8 mouse cellular contexts compared by ENCODE assay signal in genomic region chr1:170588879-170589218, GRCm38 (mm10). TPM values are rescaled to one million over a fixed set of nuclear protein-coding genes. Genes with fewer than 3 reads are reported as not detected.
DNase-seq lines count a peak whose midpoint lies in the region; ATAC-seq and TF ChIP-seq lines count a peak whose summit lies in the region.

No protein-coding gene starts in this region.

- H3K9ac ChIP-seq in forebrain, embryonic 11.5 days (ENCODE audit: low read length): peak overlapping the region; percentile 90
- peak overlapping the region; percentile 87 for H3K9ac ChIP-seq in neural tube, embryonic 12.5 days

- H3ac ChIP-seq in C2C12 (ENCODE audit: control insufficient read depth, insufficient read length, low read depth): peak overlapping the region; percentile 72

- 2% methylated on average over 8 of the region's 8 CpGs for WGBS in forebrain, embryonic 11.5 days
- 6% methylated on average over 8 of the region's 8 CpGs for WGBS in neural tube, embryonic 12.5 days

- peaks cover 36% of the 10 kb centered on the region for H3K27me3 ChIP-seq in C2C12 (ENCODE audit: control insufficient read depth, insufficient read depth, insufficient read length)
- H3K27me3 ChIP-seq in forebrain, embryonic 11.5 days (ENCODE audit: control insufficient read depth, insufficient read depth, low read length): no peaks in the 10 kb centered on the region
- no peaks in the 10 kb centered on the region for H3K27me3 ChIP-seq in neural tube, embryonic 12.5 days (replicated peaks)

- no peak overlapping the region for H3K4me3 ChIP-seq in C2C12 (ENCODE audit: insufficient read depth, poor library complexity, severe bottlenecking)
- H3K4me3 ChIP-seq in forebrain, embryonic 11.5 days (ENCODE audit: low read depth, low read length): peak overlapping the region; percentile 82
- H3K4me3 ChIP-seq in neural tube, embryonic 12.5 days: peak overlapping the region; percentile 83

- H3K4me1 ChIP-seq in forebrain, embryonic 11.5 days (replicated peaks; ENCODE audit: control insufficient read depth, insufficient read depth, low read length): no peaks in the 10 kb centered on the region; the same call in 1 of the 2 replicates
- H3K4me1 ChIP-seq in neural tube, embryonic 12.5 days: peaks cover 15% of the 10 kb centered on the region

- no peaks in the 10 kb centered on the region for H3K79me3 ChIP-seq in C2C12 (ENCODE audit: low read depth)

- no peaks in the 10 kb centered on the region for H3K79me2 ChIP-seq in C2C12 (ENCODE audit: control insufficient read depth, insufficient read depth)

- H3K27ac ChIP-seq in forebrain, embryonic 11.5 days (ENCODE audit: low read depth, low read length): no peak overlapping the region
- no peak overlapping the region for H3K27ac ChIP-seq in neural tube, embryonic 12.5 days

- H3K36me3 ChIP-seq in C2C12 (ENCODE audit: control insufficient read depth, insufficient read depth): no peaks in the 10 kb centered on the region
- H3K36me3 ChIP-seq in forebrain, embryonic 11.5 days (ENCODE audit: control insufficient read depth, insufficient read depth, low read length): no peaks in the 10 kb centered on the region
- peaks cover 4% of the 10 kb centered on the region; the same call in 1 of the 2 replicates for H3K36me3 ChIP-seq in neural tube, embryonic 12.5 days

- DNase-seq in cerebellum, adult 18-20 months: peak; percentile 24 to 39
- no peak for DNase-seq in cerebellum, postnatal 10 days
- DNase-seq in forebrain, embryonic 11.5 days (ENCODE audit: low spot score): peak; percentile 56
- DNase-seq in kidney, postnatal 25 days: peak; percentile 39 to 62

- H3K4me2 ChIP-seq in forebrain, embryonic 11.5 days (ENCODE audit: low read depth, low read length, severe bottlenecking): peak overlapping the region; percentile 92
- peak overlapping the region; percentile 95 for H3K4me2 ChIP-seq in neural tube, embryonic 12.5 days (replicated peaks)

- no peaks in the 10 kb centered on the region; the same call in 1 of the 2 replicates for H3K9me3 ChIP-seq in forebrain, embryonic 11.5 days (ENCODE audit: control insufficient read depth, low read length)
- peaks cover 9% of the 10 kb centered on the region for H3K9me3 ChIP-seq in neural tube, embryonic 12.5 days

- no peak for TF ChIP-seq CTCF in C2C12 (IDR thresholded peaks at IDR 0.05; ENCODE audit: control insufficient read depth, insufficient read depth, insufficient read length)

- no peak; the same call in 1 of the 2 replicates for ATAC-seq in forebrain, embryonic 11.5 days (replicated peaks; ENCODE audit: low FRiP score)
- peak; percentile 30 for ATAC-seq in neural tube, embryonic 12.5 days (ENCODE audit: low FRiP score, low read depth)
- no peak for ATAC-seq in activated CD4-positive, CD25-positive, alpha-beta regulatory T cell, adult 4 months
- no peak for ATAC-seq in CD4-positive, CD25-positive, alpha-beta regulatory T cell, adult 4 months

TF ChIP-seq in C2C12, 6 proteins besides CTCF, POLR2A, EP300 and RAD21:
- TF ChIP-seq CEBPB (IDR thresholded peaks at IDR 0.05; ENCODE audit: low read depth): no peak
- no peak for TF ChIP-seq MAX (IDR thresholded peaks at IDR 0.05)
- TF ChIP-seq FOSL1 (IDR thresholded peaks at IDR 0.05; ENCODE audit: insufficient read depth, low read length, poor library complexity, severe bottlenecking): no peak
- no peak for TF ChIP-seq USF1 (IDR thresholded peaks at IDR 0.05; ENCODE audit: low read depth)
- no peak for TF ChIP-seq MYOG (IDR thresholded peaks at IDR 0.05; ENCODE audit: control insufficient read depth, extremely low read depth, insufficient read length)
- no peak for TF ChIP-seq MYOD1 (IDR thresholded peaks at IDR 0.05; ENCODE audit: control insufficient read depth, insufficient read length, low read depth)

RNA-seq across cellular contexts. Expression of gene Nos1ap, which starts 0.8 kb away (rescaled TPM):
- 0.14 TPM for polyA plus RNA-seq in C2C12 (2012; fragmentation: generic; extraction: Trizol)
- 16.1 and 19.7 TPM in 2 replicates for polyA plus RNA-seq in forebrain, embryonic 11.5 days (2014; fragmentation: Nextera tagmentation; extraction: Ambion mirVana)
- polyA plus RNA-seq in neural tube, embryonic 12.5 days (2016; fragmentation: Nextera tagmentation; extraction: Ambion mirVana): 19.7 and 23.3 TPM in 2 replicates
- not detected for polyA plus RNA-seq in activated CD4-positive, CD25-positive, alpha-beta regulatory T cell, adult 4 months (2017; shearing (Covaris generic))
- polyA plus RNA-seq in CD4-positive, CD25-positive, alpha-beta regulatory T cell, adult 4 months (2017; shearing (Covaris generic)): under 1 TPM; 0.19 to 0.29 TPM

RNA-seq across cellular contexts. Expression of gene Olfml2b, which starts 55.5 kb away (rescaled TPM):
- 15.0 TPM for polyA plus RNA-seq in C2C12 (2012; fragmentation: generic; extraction: Trizol)
- 4.4 and 6.0 TPM in 2 replicates for polyA plus RNA-seq in forebrain, embryonic 11.5 days (2014; fragmentation: Nextera tagmentation; extraction: Ambion mirVana)
- 9.4 and 9.6 TPM in 2 replicates for polyA plus RNA-seq in neural tube, embryonic 12.5 days (2016; fragmentation: Nextera tagmentation; extraction: Ambion mirVana)
- not detected for polyA plus RNA-seq in activated CD4-positive, CD25-positive, alpha-beta regulatory T cell, adult 4 months (2017; shearing (Covaris generic))
- polyA plus RNA-seq in CD4-positive, CD25-positive, alpha-beta regulatory T cell, adult 4 months (2017; shearing (Covaris generic)): not detected

Comparison
In these comparisons a context has a peak if more than half of its experiments do, and no peak if none do; other contexts are left out.
1. DNase-seq: peak in cerebellum, adult 18-20 months (2 of 2), forebrain, embryonic 11.5 days (single experiment) and kidney, postnatal 25 days (2 of 2); none in cerebellum, postnatal 10 days (0 of 2).
2. RNA of gene Nos1ap, which starts 0.8 kb away (polyA plus RNA-seq): 16.1 to 19.7 TPM in forebrain, embryonic 11.5 days and 19.7 to 23.3 TPM in neural tube, embryonic 12.5 days; 0.19 to 0.29 TPM in CD4-positive, CD25-positive, alpha-beta regulatory T cell, adult 4 months, 0.14 TPM in C2C12 (single experiment) and not detected in activated CD4-positive, CD25-positive, alpha-beta regulatory T cell, adult 4 months; every median in the first group is over 10 times any median in the second.